In the genomic region with DNA sequence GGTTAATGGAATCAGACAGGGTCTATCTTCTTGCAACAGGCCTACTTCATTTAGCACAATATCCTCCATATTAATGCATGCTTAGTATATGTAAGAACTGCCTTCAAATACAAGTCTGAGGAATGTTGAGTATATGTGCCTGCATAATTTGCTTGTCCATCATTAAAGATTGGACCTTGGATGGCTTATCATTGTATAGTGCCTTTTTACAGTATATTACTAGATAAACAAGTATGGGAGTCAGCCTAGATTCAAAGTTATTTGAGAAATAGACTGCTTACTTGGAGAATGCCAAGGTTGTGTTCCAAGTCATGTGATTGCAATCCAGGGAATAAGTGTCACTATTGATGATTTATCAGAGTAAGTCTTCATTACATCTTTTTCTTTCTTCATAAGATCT, we compare ENCODE assay signal across 19 mouse cellular contexts.
A peak's percentile ranks its signal among the peaks of the same experiment; 100 is the strongest.
DNase-seq lines count a peak whose midpoint lies in the region; ATAC-seq and TF ChIP-seq lines count a peak whose summit lies in the region.
"Had no signal": no experiment of that assay in that cellular context is flagged by ENCODE, and none has a peak within 500 bp of the region (broad histone marks: within the 10 kb centered on the region; RNA-seq: fewer than 3 reads in every experiment).

No protein-coding gene starts in this region.

- no peaks in the 10 kb centered on the region for H3K36me3 ChIP-seq in intestine, embryonic 16.5 days (ENCODE audit: control insufficient read depth, insufficient read depth, low read length)
- H3K36me3 ChIP-seq in intestine, embryonic 15.5 days, result no peaks in the 10 kb centered on the region
- no peaks in the 10 kb centered on the region for H3K36me3 ChIP-seq in intestine, postnatal 0 days (ENCODE audit: control insufficient read depth, insufficient read depth)
- no peaks in the 10 kb centered on the region for H3K36me3 ChIP-seq in limb, embryonic 10.5 days
- H3K36me3 ChIP-seq: G1E had no signal

- no peak for TF ChIP-seq CTCF in intestine, postnatal 0 days (IDR thresholded peaks at IDR 0.05; ENCODE audit: low read depth)

- H3K4me2 ChIP-seq in intestine, embryonic 16.5 days (ENCODE audit: low read depth, low read length), result no peak overlapping the region
- H3K4me2 ChIP-seq in intestine, embryonic 15.5 days (replicated peaks), result no peak overlapping the region
- H3K4me2 ChIP-seq in intestine, postnatal 0 days (replicated peaks; ENCODE audit: low read depth), result no peak overlapping the region

- no peak overlapping the region for H3K27ac ChIP-seq in intestine, embryonic 16.5 days (ENCODE audit: low read length)
- H3K27ac ChIP-seq in intestine, embryonic 15.5 days, result no peak overlapping the region
- no peak overlapping the region for H3K27ac ChIP-seq in intestine, postnatal 0 days (ENCODE audit: low read depth, low read length)
- no peak overlapping the region for H3K27ac ChIP-seq in limb, embryonic 10.5 days

- no peaks in the 10 kb centered on the region for H3K4me1 ChIP-seq in intestine, embryonic 16.5 days (ENCODE audit: control insufficient read depth, insufficient read depth, low read length)
- no peaks in the 10 kb centered on the region for H3K4me1 ChIP-seq in intestine, embryonic 15.5 days (replicated peaks)
- no peaks in the 10 kb centered on the region for H3K4me1 ChIP-seq in intestine, postnatal 0 days (replicated peaks; ENCODE audit: control insufficient read depth, insufficient read depth, low read length)
- no peaks in the 10 kb centered on the region for H3K4me1 ChIP-seq in limb, embryonic 10.5 days

- no peak for DNase-seq in limb, embryonic 10.5 days (ENCODE audit: low spot score)
- DNase-seq: adrenal gland, adult 2 months; adrenal gland, adult 8-10 months; adrenal gland, postnatal 10 days; adrenal gland, postnatal 14 days; adrenal gland, postnatal 25 days; adrenal gland, postnatal 36 days; B cell, adult 2 months; cerebellum, adult 11 months; cerebellum, adult 11-12 months; cerebellum, adult 18-20 months had no signal

- H3K27me3 ChIP-seq in intestine, embryonic 16.5 days (replicated peaks; ENCODE audit: control insufficient read depth, insufficient read depth, low read length), result no peaks in the 10 kb centered on the region
- H3K27me3 ChIP-seq in intestine, embryonic 15.5 days (replicated peaks), result no peaks in the 10 kb centered on the region
- no peaks in the 10 kb centered on the region for H3K27me3 ChIP-seq in intestine, postnatal 0 days (replicated peaks; ENCODE audit: control insufficient read depth, insufficient read depth, low read length)
- H3K27me3 ChIP-seq in limb, embryonic 10.5 days (ENCODE audit: low read depth, poor library complexity, severe bottlenecking), result no peaks in the 10 kb centered on the region
- H3K27me3 ChIP-seq: CH12.LX, Patski had no signal

- peak; percentile 60 for ATAC-seq in intestine, embryonic 16.5 days
- no peak for ATAC-seq in intestine, embryonic 15.5 days
- peak; percentile 73 for ATAC-seq in intestine, postnatal 0 days
- ATAC-seq: activated CD4-positive, CD25-positive, alpha-beta regulatory T cell, adult 4 months; CD4-positive, CD25-positive, alpha-beta regulatory T cell, adult 4 months; Patski had no signal

- no peak overlapping the region for H3K9ac ChIP-seq in intestine, embryonic 16.5 days (ENCODE audit: low read depth, low read length)
- no peak overlapping the region for H3K9ac ChIP-seq in intestine, embryonic 15.5 days
- H3K9ac ChIP-seq in intestine, postnatal 0 days (ENCODE audit: low read depth, low read length), result no peak overlapping the region

- H3K4me3 ChIP-seq in intestine, embryonic 16.5 days (ENCODE audit: low read length), result no peak overlapping the region
- H3K4me3 ChIP-seq in intestine, embryonic 15.5 days (replicated peaks), result no peak overlapping the region
- no peak overlapping the region for H3K4me3 ChIP-seq in intestine, postnatal 0 days (ENCODE audit: low read depth, low read length)
- H3K4me3 ChIP-seq in limb, embryonic 10.5 days, result no peak overlapping the region

- no peaks in the 10 kb centered on the region for H3K9me3 ChIP-seq in intestine, embryonic 16.5 days (ENCODE audit: control insufficient read depth, low read length)
- no peaks in the 10 kb centered on the region for H3K9me3 ChIP-seq in intestine, embryonic 15.5 days
- H3K9me3 ChIP-seq in intestine, postnatal 0 days (ENCODE audit: control insufficient read depth), result no peaks in the 10 kb centered on the region
- no peaks in the 10 kb centered on the region for H3K9me3 ChIP-seq in limb, embryonic 10.5 days (replicated peaks)
